Mouse (Mus musculus): ENCODE data around the gene Insm1.

GRCm38 (mm10) chr2:146262215-146262614 is 40.5 kb downstream of the Insm1 start:
- no peak for TF ChIP-seq POLR2A (IDR thresholded peaks at IDR 0.05; ENCODE audit: control insufficient read depth, extremely low read depth, insufficient read depth, low read length, poor library complexity)
- TF ChIP-seq CTCF (IDR thresholded peaks at IDR 0.05; ENCODE audit: borderline replicate concordance, control insufficient read depth, extremely low read depth, insufficient read depth, low read length, poor library complexity): no peak

Measured in thymus, adult 2 months (tissue).